Mouse (Mus musculus) MEL (cell line): ENCODE measurements at regions not wholly inside any gene's neighbourhood (a gene's known extent, or its start where the extent isn't known, plus 50 kb on each side); places are given as distances from the start of the nearest gene placed in this dataset.

Source experiments
- DNase-seq: peaks from one replicate; pipeline ENCODE4 v3.0.0; 2011; ENCODE audit warnings: low read depth, low spot score
- H3K27ac ChIP-seq: 2 replicates; pipeline ENCODE4 v1.5.1; 2012; ENCODE audit warnings: low read depth, mild to moderate bottlenecking, control low read depth, low read length, moderate library complexity; ENCODE audit not compliant: control insufficient read depth
- H3K27me3 ChIP-seq, 2 experiments: fragments of 150-350 bp in 1 of 2; sonication (generic) in 1 of 2; 2 replicates each; pipeline ENCODE4 v1.6.1; 2012; ENCODE audit warnings: low read length in 2 of 2, mild to moderate bottlenecking in 2 of 2, improper control_type of control experiment in 1 of 2, moderate library complexity in 1 of 2; ENCODE audit not compliant: insufficient read depth in 2 of 2, control insufficient read depth in 1 of 2
- H3K36me3 ChIP-seq, 2 experiments: 2 replicates each; pipeline ENCODE4 v1.6.1; 2012 to 2014; ENCODE audit warnings: low read length in 2 of 2, improper control_type of control experiment in 1 of 2, inconsistent platforms in 1 of 2, mild to moderate bottlenecking in 1 of 2; ENCODE audit not compliant: insufficient read depth in 2 of 2, control insufficient read depth in 1 of 2
- H3K4me1 ChIP-seq, 2 experiments: fragments of 150-350 bp in 1 of 2; sonication (generic) in 1 of 2; 2 replicates each; pipeline ENCODE4 v1.6.1; 2012; ENCODE audit warnings: low read length in 2 of 2, improper control_type of control experiment in 1 of 2, mild to moderate bottlenecking in 1 of 2; ENCODE audit not compliant: insufficient read depth in 2 of 2, control insufficient read depth in 1 of 2
- H3K4me3 ChIP-seq, 2 experiments: fragments of 150-350 bp in 1 of 2; sonication (generic) in 1 of 2; 2 replicates each; pipeline ENCODE4 v1.5.1; 2012; ENCODE audit warnings: low read depth in 2 of 2, low read length in 2 of 2, mild to moderate bottlenecking in 2 of 2, moderate library complexity in 2 of 2, control low read depth in 1 of 2, improper control_type of control experiment in 1 of 2; ENCODE audit not compliant: control insufficient read depth in 1 of 2, insufficient read depth in 1 of 2
- H3K79me2 ChIP-seq: 2 replicates; pipeline ENCODE4 v1.6.1; 2012; ENCODE audit warnings: mild to moderate bottlenecking, low read length, moderate library complexity; ENCODE audit not compliant: control insufficient read depth, poor library complexity, insufficient read depth
- H3K9ac ChIP-seq: 2 replicates; pipeline ENCODE4 v1.6.1; 2012; ENCODE audit warnings: low read depth, mild to moderate bottlenecking, control low read depth, low read length, moderate library complexity; ENCODE audit not compliant: control insufficient read depth, poor library complexity, severe bottlenecking
- H3K9me3 ChIP-seq: fragments of 150-350 bp; sonication (generic); replicated peaks from 2 replicates; pipeline ENCODE4 v1.6.1; 2012; ENCODE audit warnings: mild to moderate bottlenecking, low read length, improper control_type of control experiment, moderate library complexity; ENCODE audit not compliant: insufficient read depth
- ETS1 ChIP-seq: IDR thresholded peaks from 2 replicates; pipeline ENCODE4 v1.6.1; 2012; ENCODE audit warnings: low read depth, mild to moderate bottlenecking, inconsistent platforms, low read length, improper control_type of control experiment, moderate library complexity
- JUND ChIP-seq: IDR thresholded peaks from 2 replicates; pipeline ENCODE4 v1.6.1; 2011; ENCODE audit warnings: low read depth, mild to moderate bottlenecking, improper control_type of control experiment, low read length
- MAX ChIP-seq: IDR thresholded peaks from 2 replicates; pipeline ENCODE4 v1.6.1; 2011; ENCODE audit warnings: low read length, improper control_type of control experiment
- MAZ ChIP-seq: IDR thresholded peaks from 2 replicates; pipeline ENCODE4 v1.6.1; 2012; ENCODE audit warnings: low read depth, mild to moderate bottlenecking, inconsistent platforms, low read length, improper control_type of control experiment
- MYC ChIP-seq: IDR thresholded peaks from 2 replicates; pipeline ENCODE4 v1.6.1; 2011; ENCODE audit warnings: low read depth, mild to moderate bottlenecking, low read length, improper control_type of control experiment, moderate library complexity
- NELFE ChIP-seq: IDR thresholded peaks from 2 replicates; pipeline ENCODE4 v1.6.1; 2011; ENCODE audit warnings: low read depth, low read length, improper control_type of control experiment
- POLR2A ChIP-seq, 2 experiments: IDR thresholded peaks; 2 replicates each; pipeline ENCODE4 v1.6.1; 2011 to 2012; ENCODE audit warnings: low read length in 2 of 2, mild to moderate bottlenecking in 2 of 2, control low read depth in 1 of 2, improper control_type of control experiment in 1 of 2, low read depth in 1 of 2, moderate library complexity in 1 of 2; ENCODE audit not compliant: control insufficient read depth in 1 of 2, insufficient read depth in 1 of 2, poor library complexity in 1 of 2
- POLR2AphosphoS5 ChIP-seq: IDR thresholded peaks from 2 replicates; pipeline ENCODE4 v1.6.1; 2012; ENCODE audit warnings: low read depth, borderline replicate concordance, mild to moderate bottlenecking, inconsistent platforms, low read length, moderate library complexity, mixed read lengths
- RCOR1 ChIP-seq: IDR thresholded peaks from 2 replicates; pipeline ENCODE4 v1.6.1; 2012; ENCODE audit warnings: low read depth, mild to moderate bottlenecking, inconsistent platforms, low read length, improper control_type of control experiment
- SMC3 ChIP-seq: IDR thresholded peaks from 2 replicates; pipeline ENCODE4 v1.6.1; 2011; ENCODE audit warnings: low read depth, low read length, improper control_type of control experiment
- UBTF ChIP-seq: IDR thresholded peaks from 2 replicates; pipeline ENCODE4 v1.6.1; 2012; ENCODE audit warnings: low read depth, mild to moderate bottlenecking, inconsistent platforms, low read length, improper control_type of control experiment, moderate library complexity, borderline replicate concordance; ENCODE audit not compliant: insufficient read depth
- USF1 ChIP-seq: IDR thresholded peaks from 2 replicates; pipeline ENCODE4 v1.6.1; 2014; ENCODE audit warnings: low read depth, mild to moderate bottlenecking, inconsistent platforms, low read length, improper control_type of control experiment, moderate library complexity
- USF2 ChIP-seq, 2 experiments: IDR thresholded peaks; 2 replicates each; pipeline ENCODE4 v1.6.1; 2011 to 2012; ENCODE audit warnings: improper control_type of control experiment in 2 of 2, low read length in 2 of 2, borderline replicate concordance in 1 of 2, inconsistent platforms in 1 of 2, low read depth in 1 of 2, mild to moderate bottlenecking in 1 of 2; ENCODE audit not compliant: insufficient read depth in 1 of 2
- ZC3H11A ChIP-seq: IDR thresholded peaks from 2 replicates; pipeline ENCODE4 v1.6.1; 2012; ENCODE audit warnings: low read depth, mild to moderate bottlenecking, inconsistent platforms, low read length, improper control_type of control experiment

DNA sequence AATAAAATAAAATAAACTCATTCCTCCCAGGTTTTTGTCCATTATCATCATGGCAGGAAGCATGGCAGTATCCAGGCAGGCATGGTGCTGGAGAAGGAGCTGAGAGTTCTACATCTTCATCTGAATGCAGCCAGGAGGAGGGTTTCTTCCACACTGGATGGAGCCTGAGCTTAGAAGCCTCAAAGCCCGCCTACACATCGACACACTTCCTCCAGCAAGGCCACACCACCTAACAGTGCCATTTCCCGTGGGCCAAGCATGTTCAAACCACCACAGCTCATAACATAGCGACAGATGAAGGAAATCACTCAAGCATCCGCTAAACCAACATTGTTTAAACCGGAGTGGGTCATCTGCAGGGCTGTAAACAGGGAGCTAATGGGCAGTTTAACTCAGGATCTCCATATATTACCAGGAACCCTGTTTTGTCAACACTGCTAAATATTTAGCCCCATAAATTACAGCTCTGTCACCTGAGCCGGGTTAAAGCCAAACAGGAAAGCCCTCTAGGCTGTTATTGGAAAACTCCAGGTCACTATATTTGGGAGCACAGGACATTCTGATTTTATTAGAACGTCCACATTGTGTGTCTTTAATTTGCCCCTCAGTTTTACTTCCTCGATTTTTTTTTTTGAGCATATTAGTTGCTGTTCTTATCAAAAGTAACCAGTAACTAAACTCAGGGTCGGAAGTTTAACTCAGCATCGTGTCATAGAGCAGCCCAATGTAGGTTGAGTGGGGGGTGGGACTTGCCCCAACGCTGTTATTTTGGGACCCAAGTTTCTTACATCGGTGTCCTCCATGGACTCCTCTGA lies 77.9 kb upstream of the Cpm start:
- no peaks in the 10 kb centered on the region for H3K4me1 ChIP-seq
- TF ChIP-seq POLR2A (IDR thresholded peaks at IDR 0.05; ENCODE audit: control insufficient read depth in 1 of 2, insufficient read depth in 1 of 2, low read depth in 1 of 2, low read length in 2 of 2, poor library complexity in 1 of 2), result no peak
- no peak for TF ChIP-seq MAZ
- TF ChIP-seq ETS1, result no peak
- no peak for TF ChIP-seq POLR2AphosphoS5
- no peaks in the 10 kb centered on the region for H3K36me3 ChIP-seq
- no peaks in the 10 kb centered on the region; a peak in 1 of 4 replicates for H3K27me3 ChIP-seq
- no peak overlapping the region for H3K27ac ChIP-seq
- no peaks in the 10 kb centered on the region for H3K79me2 ChIP-seq
- DNase-seq, result peak; percentile 3
- H3K9ac ChIP-seq, result no peak overlapping the region
- H3K4me3 ChIP-seq, result no peak overlapping the region
- no peaks in the 10 kb centered on the region for H3K9me3 ChIP-seq

DNA sequence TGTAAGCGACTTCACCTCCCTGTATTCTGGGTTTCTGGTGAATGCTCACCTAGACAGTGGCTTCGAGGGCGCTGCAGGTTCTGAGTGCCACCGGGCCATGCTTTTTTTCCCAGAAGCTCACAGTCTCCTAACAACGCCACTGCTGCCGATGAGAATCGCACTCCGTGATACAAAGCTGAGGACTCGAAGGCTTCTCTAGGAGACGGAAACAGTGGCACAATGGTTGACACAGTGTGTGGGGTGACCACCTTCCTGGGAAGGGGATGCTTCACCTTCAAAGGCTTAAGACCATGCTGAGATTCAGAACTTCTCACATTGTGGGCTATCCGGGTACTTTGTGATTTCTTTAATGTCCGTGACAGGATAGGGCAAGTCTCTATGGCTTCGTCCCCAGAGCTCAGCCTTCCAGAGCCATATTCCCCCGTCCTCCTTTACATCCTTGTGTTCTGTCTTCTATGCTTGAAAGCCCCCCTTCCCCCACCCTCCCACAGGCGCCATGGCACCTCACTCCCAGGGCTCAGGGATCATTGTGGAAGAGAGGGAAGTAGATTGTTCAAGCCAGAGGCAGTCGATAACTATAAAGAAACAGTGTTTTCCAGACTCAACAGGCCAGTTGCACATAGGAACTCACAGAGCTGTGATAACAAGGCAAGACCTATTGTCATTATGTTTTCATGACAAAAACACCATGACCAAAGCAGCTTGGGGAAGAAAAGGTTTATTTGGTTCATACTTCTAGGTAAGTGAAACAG lies 79.3 kb upstream of the Cpm start:
- Histone ChIP-seq H3K4me1 (no peaks in the 10 kb centered on the region), H3K9ac (no peak overlapping the region), H3K27me3 (no peaks in the 10 kb centered on the region), H3K36me3 (no peaks in the 10 kb centered on the region), H3K27ac (no peak overlapping the region), H3K9me3 (no peaks in the 10 kb centered on the region), H3K4me3 (no peak overlapping the region), H3K79me2 (no peaks in the 10 kb centered on the region)
- TF ChIP-seq JUND, result no peak
- no peak for TF ChIP-seq MYC
- no peak for TF ChIP-seq MAX
- no peak for TF ChIP-seq UBTF
- no peak for TF ChIP-seq USF2 (IDR thresholded peaks at IDR 0.05; ENCODE audit: borderline replicate concordance in 1 of 2, insufficient read depth in 1 of 2, low read depth in 1 of 2, low read length in 2 of 2)
- TF ChIP-seq ETS1, result no peak
- no peak for TF ChIP-seq USF1
- no peak for TF ChIP-seq SMC3
- TF ChIP-seq ZC3H11A, result no peak
- no peak for TF ChIP-seq RCOR1
- TF ChIP-seq NELFE, result no peak
- DNase-seq, result no peak
